Mouse (Mus musculus): Measurements from ENCODE around the gene Ppa1. TPM values are rescaled to one million over a fixed set of nuclear protein-coding genes. Genes with fewer than 3 reads are reported as not detected.

Gene Ppa1
- polyA plus RNA-seq, 1 experiment from 2014 or later = 196 TPM

- no peak overlapping the region for H3K9ac ChIP-seq (replicated peaks; ENCODE audit: low read depth, low read length)
- H3K4me2 ChIP-seq (ENCODE audit: low read depth, low read length) = no peak overlapping the region
- no peaks in the 10 kb centered on the region; the same call in none of the 2 replicates for H3K36me3 ChIP-seq (ENCODE audit: control insufficient read depth, insufficient read depth, low read length)
- 92% methylated on average over 18 of the region's 18 CpGs for WGBS
- ATAC-seq (ENCODE audit: low read depth) = no peak
- H3K4me1 ChIP-seq (ENCODE audit: control insufficient read depth, insufficient read depth, low read length) = no peaks in the 10 kb centered on the region
- H3K27ac ChIP-seq (ENCODE audit: low read depth, low read length) = no peak overlapping the region
- no peaks in the 10 kb centered on the region for H3K9me3 ChIP-seq (ENCODE audit: control insufficient read depth, low read length)
- H3K4me3 ChIP-seq (ENCODE audit: low read depth, low read length) = no peak overlapping the region
- no peaks in the 10 kb centered on the region for H3K27me3 ChIP-seq (ENCODE audit: control insufficient read depth, insufficient read depth, low read length)
Measured at GRCm38 (mm10) chr10:61656928-61657882, 8.9 kb downstream of the Ppa1 start.

DNA sequence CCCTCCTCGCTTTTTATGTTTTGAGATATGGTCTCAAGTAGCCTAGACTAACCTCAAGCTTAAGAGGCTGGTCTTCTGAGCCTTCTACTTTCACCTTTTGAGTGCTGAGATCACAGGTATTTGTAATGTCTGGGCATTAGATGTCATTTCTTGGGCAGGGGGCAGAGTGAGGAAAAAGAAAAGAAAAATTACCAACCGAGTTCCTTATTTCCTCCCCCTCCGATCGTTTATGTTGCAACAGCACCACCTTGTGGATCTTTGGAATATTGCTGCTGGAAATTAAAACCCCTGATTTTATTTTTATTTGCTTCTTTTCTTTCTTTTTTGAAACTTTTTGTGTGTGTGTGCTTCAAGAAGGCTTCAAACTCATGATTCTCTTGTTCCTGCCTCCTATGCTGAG lies 9.6 kb downstream of the Ppa1 start:
- H3K36me3 ChIP-seq (ENCODE audit: control insufficient read depth, insufficient read depth, low read length) = no peaks in the 10 kb centered on the region; the same call in none of the 2 replicates
- 29% methylated on average over 4 of the region's 4 CpGs for WGBS
- peaks cover 6% of the 10 kb centered on the region; the same call in 1 of the 2 replicates for H3K4me1 ChIP-seq (ENCODE audit: control insufficient read depth, insufficient read depth, low read length)
- H3K9ac ChIP-seq (replicated peaks; ENCODE audit: low read depth, low read length) = no peak overlapping the region
- no peak overlapping the region for H3K27ac ChIP-seq (ENCODE audit: low read depth, low read length)
- no peak for ATAC-seq (ENCODE audit: low read depth)
- no peak overlapping the region for H3K4me3 ChIP-seq (ENCODE audit: low read depth, low read length)
- H3K9me3 ChIP-seq (ENCODE audit: control insufficient read depth, low read length) = no peaks in the 10 kb centered on the region
- H3K27me3 ChIP-seq (ENCODE audit: control insufficient read depth, insufficient read depth, low read length) = no peaks in the 10 kb centered on the region
- H3K4me2 ChIP-seq (ENCODE audit: low read depth, low read length) = no peak overlapping the region

GRCm38 (mm10) chr10:61661887-61662286 lies 13.5 kb downstream of the Ppa1 start:
- no peak for ATAC-seq (ENCODE audit: low read depth)
- whole genome bisulfite sequencing = 68% methylated on average over 8 of the region's 8 CpGs
- peaks cover 7% of the 10 kb centered on the region; the same call in 1 of the 2 replicates for H3K4me1 ChIP-seq (ENCODE audit: control insufficient read depth, insufficient read depth, low read length)
- H3K36me3 ChIP-seq (ENCODE audit: control insufficient read depth, insufficient read depth, low read length) = peaks cover 14% of the 10 kb centered on the region
- H3K9ac ChIP-seq (replicated peaks; ENCODE audit: low read depth, low read length) = no peak overlapping the region
- H3K4me2 ChIP-seq (ENCODE audit: low read depth, low read length) = no peak overlapping the region
- H3K27ac ChIP-seq (ENCODE audit: low read depth, low read length) = 0 out of 2 replicates have a peak overlapping the region, but pooled peaks have one; percentile 36
- no peaks in the 10 kb centered on the region for H3K9me3 ChIP-seq (ENCODE audit: control insufficient read depth, low read length)
- H3K4me3 ChIP-seq (ENCODE audit: low read depth, low read length) = no peak overlapping the region
- H3K27me3 ChIP-seq (ENCODE audit: control insufficient read depth, insufficient read depth, low read length) = no peaks in the 10 kb centered on the region

DNA sequence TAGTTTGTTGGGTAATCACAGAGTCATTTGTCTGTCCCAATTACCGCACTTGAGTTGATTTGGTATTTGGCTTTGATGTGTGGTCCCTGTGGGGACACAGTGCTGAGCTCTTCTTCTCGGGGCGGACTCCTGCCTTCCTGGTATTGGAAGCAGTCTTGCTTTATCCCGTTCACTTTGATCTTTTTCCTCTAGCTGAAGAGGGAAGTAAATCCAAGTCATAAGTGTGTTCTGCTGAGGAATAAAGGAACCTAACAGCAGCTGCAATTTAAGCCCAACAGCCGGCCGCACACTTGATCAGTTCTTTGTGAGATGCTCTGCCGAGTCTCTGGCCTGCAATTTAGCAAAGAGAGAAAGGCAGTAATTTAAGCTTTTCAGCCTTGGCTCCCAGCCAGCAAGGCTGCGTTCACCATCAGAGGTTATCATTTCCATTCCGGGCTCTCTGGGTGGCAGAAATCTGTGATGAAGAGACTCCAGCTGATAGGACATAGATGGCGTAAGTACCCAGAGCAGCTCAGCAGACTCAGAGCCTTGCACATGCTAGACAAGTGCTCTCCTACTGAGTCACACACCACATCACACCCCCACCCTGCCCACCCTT lies 14.1 kb downstream of the Ppa1 start:
- H3K4me2 ChIP-seq (ENCODE audit: low read depth, low read length) = no peak overlapping the region
- peaks cover 14% of the 10 kb centered on the region for H3K36me3 ChIP-seq (ENCODE audit: control insufficient read depth, insufficient read depth, low read length)
- no peaks in the 10 kb centered on the region for H3K27me3 ChIP-seq (ENCODE audit: control insufficient read depth, insufficient read depth, low read length)
- 18% methylated on average over 10 of the region's 10 CpGs for WGBS
- H3K4me1 ChIP-seq (ENCODE audit: control insufficient read depth, insufficient read depth, low read length) = peaks cover 7% of the 10 kb centered on the region; the same call in 1 of the 2 replicates
- no peak overlapping the region for H3K9ac ChIP-seq (replicated peaks; ENCODE audit: low read depth, low read length)
- peak overlapping the region; percentile 64 for H3K27ac ChIP-seq (ENCODE audit: low read depth, low read length)
- H3K4me3 ChIP-seq (ENCODE audit: low read depth, low read length) = no peak overlapping the region
- peak; percentile 70; the same call in 1 of the 2 replicates for ATAC-seq (ENCODE audit: low read depth)
- no peaks in the 10 kb centered on the region for H3K9me3 ChIP-seq (ENCODE audit: control insufficient read depth, low read length)

- H3K9me3 ChIP-seq (ENCODE audit: control insufficient read depth, low read length) = no peaks in the 10 kb centered on the region
- H3K27me3 ChIP-seq (ENCODE audit: control insufficient read depth, insufficient read depth, low read length) = no peaks in the 10 kb centered on the region
- 96% methylated on average over 10 of the region's 10 CpGs for WGBS
- no peak overlapping the region for H3K9ac ChIP-seq (replicated peaks; ENCODE audit: low read depth, low read length)
- H3K4me2 ChIP-seq (ENCODE audit: low read depth, low read length) = no peak overlapping the region
- no peak overlapping the region for H3K27ac ChIP-seq (ENCODE audit: low read depth, low read length)
- H3K4me3 ChIP-seq (ENCODE audit: low read depth, low read length) = no peak overlapping the region
- H3K36me3 ChIP-seq (ENCODE audit: control insufficient read depth, insufficient read depth, low read length) = peaks cover 21% of the 10 kb centered on the region
- no peak for ATAC-seq (ENCODE audit: low read depth)
- peaks cover 7% of the 10 kb centered on the region; the same call in 1 of the 2 replicates for H3K4me1 ChIP-seq (ENCODE audit: control insufficient read depth, insufficient read depth, low read length)
Measured at GRCm38 (mm10) chr10:61665111-61665510, 16.8 kb downstream of the Ppa1 start.

DNA sequence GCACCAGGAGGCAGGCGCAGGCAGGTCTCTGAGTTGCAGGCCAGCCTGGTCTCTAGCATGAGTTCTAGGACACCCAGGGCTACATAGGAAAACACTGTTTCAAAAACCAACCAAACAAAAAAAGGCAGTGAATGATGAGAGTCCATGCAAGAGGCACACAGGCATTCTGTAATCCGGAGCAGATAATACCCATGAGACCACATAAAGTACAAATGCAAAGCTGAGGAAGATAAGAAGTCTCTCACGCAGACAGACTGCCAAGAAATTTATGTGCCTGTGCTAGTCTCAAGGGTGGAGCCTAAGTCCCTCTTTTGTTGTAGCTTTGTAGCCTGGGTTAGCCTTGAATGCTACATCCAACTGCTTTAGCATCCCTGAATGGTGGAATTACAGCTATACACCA lies 17.3 kb downstream of the Ppa1 start:
- no peak overlapping the region for H3K4me3 ChIP-seq (ENCODE audit: low read depth, low read length)
- H3K9ac ChIP-seq (replicated peaks; ENCODE audit: low read depth, low read length) = no peak overlapping the region
- no peaks in the 10 kb centered on the region for H3K9me3 ChIP-seq (ENCODE audit: control insufficient read depth, low read length)
- H3K27ac ChIP-seq (ENCODE audit: low read depth, low read length) = no peak overlapping the region
- ATAC-seq (ENCODE audit: low read depth) = no peak
- no peaks in the 10 kb centered on the region for H3K27me3 ChIP-seq (ENCODE audit: control insufficient read depth, insufficient read depth, low read length)
- no peak overlapping the region for H3K4me2 ChIP-seq (ENCODE audit: low read depth, low read length)
- peaks cover 7% of the 10 kb centered on the region; the same call in 1 of the 2 replicates for H3K4me1 ChIP-seq (ENCODE audit: control insufficient read depth, insufficient read depth, low read length)
- 84% methylated on average over 3 of the region's 3 CpGs for whole genome bisulfite sequencing
- H3K36me3 ChIP-seq (ENCODE audit: control insufficient read depth, insufficient read depth, low read length) = peaks cover 26% of the 10 kb centered on the region

DNA sequence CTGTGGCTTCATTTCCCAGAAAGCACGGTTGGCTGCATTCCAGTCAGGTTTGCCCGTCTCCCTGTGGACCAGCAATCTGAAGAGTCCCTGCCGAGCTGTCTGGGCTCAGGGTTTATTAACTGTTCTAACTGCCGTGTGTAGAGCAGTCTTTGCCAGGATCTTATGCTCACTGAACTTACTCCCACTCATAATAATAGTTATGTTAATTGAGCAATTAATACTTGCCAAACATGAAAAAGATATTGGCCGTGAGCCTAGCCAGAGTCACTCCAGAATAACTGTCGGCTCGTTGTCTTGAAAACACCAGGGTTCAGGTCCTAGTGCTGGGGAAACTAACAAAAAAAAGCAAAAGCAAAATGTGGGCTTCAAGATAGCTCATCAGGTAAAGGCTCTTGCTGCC lies 20.9 kb downstream of the Ppa1 start:
- Histone ChIP-seq H3K36me3 (ENCODE audit: control insufficient read depth, insufficient read depth, low read length) (peaks cover 39% of the 10 kb centered on the region), H3K4me2 (ENCODE audit: low read depth, low read length) (no peak overlapping the region)
- 39% methylated on average over 7 of the region's 7 CpGs for WGBS

GRCm38 (mm10) chr10:61669896-61670295 lies 21.5 kb downstream of the Ppa1 start:
- Histone ChIP-seq H3K9ac (replicated peaks; ENCODE audit: low read depth, low read length) (no peak overlapping the region), H3K9me3 (ENCODE audit: control insufficient read depth, low read length) (no peaks in the 10 kb centered on the region), H3K4me3 (ENCODE audit: low read depth, low read length) (no peak overlapping the region), H3K4me1 (ENCODE audit: control insufficient read depth, insufficient read depth, low read length) (no peaks in the 10 kb centered on the region), H3K36me3 (ENCODE audit: control insufficient read depth, insufficient read depth, low read length) (peaks cover 45% of the 10 kb centered on the region), H3K27ac (ENCODE audit: low read depth, low read length) (no peak overlapping the region), H3K4me2 (ENCODE audit: low read depth, low read length) (no peak overlapping the region), H3K27me3 (ENCODE audit: control insufficient read depth, insufficient read depth, low read length) (no peaks in the 10 kb centered on the region)
- ATAC-seq (ENCODE audit: low read depth) = no peak

More for the DNA sequence above, 20.9 kb downstream of the Ppa1 start:
- no peaks in the 10 kb centered on the region for H3K9me3 ChIP-seq (ENCODE audit: control insufficient read depth, low read length)
- H3K9ac ChIP-seq (replicated peaks; ENCODE audit: low read depth, low read length) = no peak overlapping the region
- H3K27me3 ChIP-seq (ENCODE audit: control insufficient read depth, insufficient read depth, low read length) = no peaks in the 10 kb centered on the region
- H3K4me1 ChIP-seq (ENCODE audit: control insufficient read depth, insufficient read depth, low read length) = no peaks in the 10 kb centered on the region
- H3K27ac ChIP-seq (ENCODE audit: low read depth, low read length) = no peak overlapping the region
- H3K4me3 ChIP-seq (ENCODE audit: low read depth, low read length) = no peak overlapping the region
- ATAC-seq (ENCODE audit: low read depth) = peak; percentile 46

- no peak for ATAC-seq (ENCODE audit: low read depth)
- H3K27ac ChIP-seq (ENCODE audit: low read depth, low read length) = no peak overlapping the region
- no peaks in the 10 kb centered on the region for H3K9me3 ChIP-seq (ENCODE audit: control insufficient read depth, low read length)
- no peaks in the 10 kb centered on the region for H3K4me1 ChIP-seq (ENCODE audit: control insufficient read depth, insufficient read depth, low read length)
- H3K27me3 ChIP-seq (ENCODE audit: control insufficient read depth, insufficient read depth, low read length) = no peaks in the 10 kb centered on the region
- 97% methylated on average over 3 of the region's 3 CpGs for WGBS
- no peak overlapping the region for H3K9ac ChIP-seq (replicated peaks; ENCODE audit: low read depth, low read length)
- H3K4me2 ChIP-seq (ENCODE audit: low read depth, low read length) = no peak overlapping the region
- H3K4me3 ChIP-seq (ENCODE audit: low read depth, low read length) = no peak overlapping the region
- H3K36me3 ChIP-seq (ENCODE audit: control insufficient read depth, insufficient read depth, low read length) = peaks cover 41% of the 10 kb centered on the region
Measured at GRCm38 (mm10) chr10:61670758-61671157, 22.4 kb downstream of the Ppa1 start.
